Mouse (Mus musculus) brain, embryonic 14.5 days (tissue): Measurements from ENCODE around the gene Hist1h1a. TPM values are rescaled to one million over a fixed set of nuclear protein-coding genes. Genes with fewer than 3 reads are reported as not detected.
A peak's percentile ranks its signal among the peaks of the same experiment; 100 is the strongest.
"Not testable (repeated sequence)": the region's sequence is repeated elsewhere in the genome, so short reads cannot be mapped to it uniquely, and the experiment has no call there.

Experiments
- DNase-seq: peaks from one replicate; pipeline ENCODE4 v3.0.0-alpha.2; 2011; ENCODE audit warnings: low read depth
- CTCF ChIP-seq: fragments of 200-500 bp; IDR thresholded peaks from 2 replicates; pipeline ENCODE4 v1.5.1; 2012; ENCODE audit warnings: inconsistent platforms, mild to moderate bottlenecking, moderate library complexity, borderline replicate concordance; ENCODE audit not compliant: insufficient read depth, insufficient read length; ENCODE audit errors: extremely low read depth
- POLR2A ChIP-seq: fragments of 200-500 bp; IDR thresholded peaks from 2 replicates; pipeline ENCODE4 v1.6.1; 2012; ENCODE audit warnings: mild to moderate bottlenecking, inconsistent platforms, borderline replicate concordance; ENCODE audit not compliant: poor library complexity, insufficient read depth, insufficient read length, severe bottlenecking; ENCODE audit errors: extremely low read depth
- polyA plus RNA-seq: library from polyadenylated mRNA; depleted of rRNA; stranded (reverse); fragments of >200 nt; gene quantifications from 2 replicates; pipeline ENCODE4 v1.2.3, GENCODE M21; 2012; rRNA removed

The Hist1h1a gene
- polyA plus RNA-seq, 1 experiment, result 3.8 TPM

- DNase-seq, result no peak
- TF ChIP-seq POLR2A (no peak), CTCF (no peak)
Measured at GRCm38 (mm10) chr13:23768834-23769397, 5.5 kb downstream of the Hist1h1a start.

- not testable (repeated sequence) for DNase-seq
Measured at GRCm38 (mm10) chr13:23769613-23770012, 6.1 kb downstream of the Hist1h1a start, which contains the start of gene Trim38. Gene Trim38 (plus strand): TSS chr13:23769913.

DNA sequence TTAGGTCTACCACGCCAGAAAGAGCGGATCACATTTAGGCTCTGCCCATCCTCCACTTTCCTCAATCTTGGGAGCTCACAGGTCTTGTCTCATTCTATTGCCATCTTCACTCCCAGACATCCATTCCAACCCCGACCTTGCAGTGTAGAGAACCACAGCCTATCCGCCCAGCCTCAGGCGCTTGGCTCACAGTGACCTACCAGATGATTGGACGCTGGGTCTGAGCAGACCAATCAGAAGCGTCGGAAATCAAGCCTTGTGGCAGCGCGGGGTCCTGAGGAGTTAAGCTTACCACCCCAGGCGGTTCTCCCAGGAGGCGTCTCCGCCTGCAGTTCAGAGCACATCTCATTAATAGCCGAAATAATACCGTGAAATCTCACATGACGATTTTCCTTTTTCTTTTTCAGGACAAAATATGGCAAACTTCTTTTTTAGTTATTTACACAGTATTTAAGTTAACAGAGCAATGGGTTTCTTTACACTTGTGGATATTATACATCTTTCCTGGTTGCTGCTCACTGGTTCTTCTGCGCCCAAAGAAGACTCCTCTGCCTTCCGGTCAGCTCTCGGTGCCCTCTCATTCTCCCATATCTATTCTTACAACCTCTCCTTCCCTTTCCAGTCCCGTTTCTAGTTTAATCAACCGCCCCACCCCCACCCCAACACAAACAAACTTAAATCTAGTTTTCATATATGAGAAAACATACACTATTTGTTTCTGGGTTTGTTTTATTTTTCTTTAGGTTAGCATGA lies 9.3 kb downstream of the Hist1h1a start:
- TF ChIP-seq POLR2A, result no peak
- TF ChIP-seq CTCF, result no peak
- peak; percentile 83 for DNase-seq

- TF ChIP-seq CTCF, result no peak
- TF ChIP-seq POLR2A, result no peak
- no peak for DNase-seq
Measured at GRCm38 (mm10) chr13:23778339-23778738, 14.9 kb downstream of the Hist1h1a start.

DNA sequence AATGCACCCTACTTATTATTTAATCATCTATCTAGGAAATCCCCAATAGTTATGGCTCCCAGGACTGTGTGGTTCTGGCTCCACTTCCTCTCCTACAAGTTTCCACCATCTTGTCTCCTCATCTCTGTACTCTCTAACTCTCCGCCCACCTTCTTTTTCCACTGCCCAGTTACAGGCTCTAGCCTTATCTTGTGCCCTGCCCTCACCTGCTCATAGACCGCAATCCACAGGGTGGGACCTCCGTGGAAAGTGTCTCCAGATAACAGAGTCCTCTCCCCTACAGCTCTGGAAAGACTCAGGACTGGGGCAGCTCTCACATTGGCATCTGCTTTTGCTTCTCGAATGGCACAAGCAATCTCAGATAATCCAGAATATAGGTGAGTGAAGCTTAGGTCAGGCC lies 15.6 kb downstream of the Hist1h1a start:
- TF ChIP-seq POLR2A (no peak), CTCF (no peak)
- no peak for DNase-seq

DNA sequence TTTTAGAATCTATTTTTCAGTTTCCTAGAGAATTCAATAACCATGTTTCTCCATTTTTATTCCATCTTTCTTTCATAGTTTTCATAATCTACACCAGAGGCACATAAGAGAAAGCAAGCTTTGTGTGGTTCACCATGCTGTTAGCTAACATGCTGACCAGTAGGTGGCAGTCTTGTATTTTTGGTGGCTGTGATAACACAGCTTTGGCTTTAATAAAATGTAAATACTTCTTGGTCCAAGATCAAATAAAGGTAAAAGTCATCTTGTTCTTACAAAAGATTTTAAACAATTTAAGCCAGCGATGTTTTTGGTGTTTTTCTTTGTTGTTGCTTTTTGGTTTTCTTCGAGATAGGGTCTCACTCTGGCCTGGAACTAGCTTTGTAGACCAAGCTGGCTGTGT lies 29.1 kb downstream of the Hist1h1a start:
- peak; percentile 86 for DNase-seq
- TF ChIP-seq POLR2A (no peak), CTCF (peak; percentile 73; the same call in 1 of the 2 replicates)

GRCm38 (mm10) chr13:23799405-23799804 lies 35.9 kb downstream of the Hist1h1a start:
- DNase-seq, result no peak
- TF ChIP-seq POLR2A, result no peak

DNA sequence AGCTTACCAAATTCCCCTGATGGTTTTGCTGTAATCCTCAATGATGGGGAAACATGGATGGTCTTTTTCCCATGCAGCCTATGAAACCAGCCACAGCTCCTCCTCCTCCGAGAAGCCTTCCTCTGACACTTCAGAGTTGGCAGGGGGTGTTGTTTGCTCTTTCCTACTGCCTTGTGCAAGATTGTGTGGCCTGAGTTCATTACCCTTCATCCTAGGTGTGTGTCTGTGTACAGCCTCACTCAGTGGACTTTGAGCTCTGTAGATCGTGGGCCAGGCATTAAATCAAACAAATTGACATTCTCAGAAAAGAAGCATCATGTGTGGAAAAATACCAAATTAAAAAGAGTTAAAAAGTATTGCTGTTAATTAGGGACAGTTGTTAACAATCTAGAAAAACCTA lies 41.1 kb downstream of the Hist1h1a start:
- TF ChIP-seq POLR2A (no peak), CTCF (no peak)
- no peak for DNase-seq

- TF ChIP-seq POLR2A, result no peak
- TF ChIP-seq CTCF, result no peak
- no peak for DNase-seq
Measured at GRCm38 (mm10) chr13:23806422-23807052, 43.1 kb downstream of the Hist1h1a start, which contains the start of gene Slc17a2. Gene Slc17a2 (plus strand): TSS chr13:23806993.

Other genes with a start within 250 kb of the Hist1h1a start
- 23.3 and 31.7 TPM in 2 replicates for gene Hist1h4h, start 232.6 kb upstream of the Hist1h1a start, polyA plus RNA-seq
- 474 and 536 TPM in 2 replicates for gene Hist1h2af, start 229.8 kb upstream of the Hist1h1a start, polyA plus RNA-seq
- gene Hist1h3g, start 228.2 kb upstream of the Hist1h1a start, polyA plus RNA-seq, result 25.5 and 42.1 TPM in 2 replicates
- 4.4 and 4.7 TPM in 2 replicates for gene Hist1h2bh, start 220.3 kb upstream of the Hist1h1a start, polyA plus RNA-seq
- 4.5 and 5.5 TPM in 2 replicates for gene Hist1h3f, start 219.6 kb upstream of the Hist1h1a start, polyA plus RNA-seq
- gene Hist1h4f, start 212.0 kb upstream of the Hist1h1a start, polyA plus RNA-seq, result 17.2 and 25.6 TPM in 2 replicates
- gene Hist1h1d, start 210.4 kb upstream of the Hist1h1a start, polyA plus RNA-seq, result 0.39 and 0.51 TPM in 2 replicates
- 34.2 and 40.6 TPM in 2 replicates for gene Hist1h3e, start 201.3 kb upstream of the Hist1h1a start, polyA plus RNA-seq
- gene Hist1h2ae, start 192.4 kb upstream of the Hist1h1a start, polyA plus RNA-seq, result 17.9 and 18.0 TPM in 2 replicates
- gene Hist1h2bg, start 192.3 kb upstream of the Hist1h1a start, polyA plus RNA-seq, result 44.4 and 68.0 TPM in 2 replicates
- 15.0 and 21.6 TPM in 2 replicates for gene Hist1h2bf, start 189.5 kb upstream of the Hist1h1a start, polyA plus RNA-seq
- gene Hist1h2ad, start 189.3 kb upstream of the Hist1h1a start, polyA plus RNA-seq, result 7.2 and 13.6 TPM in 2 replicates
- 21.8 and 24.7 TPM in 2 replicates for gene Hist1h3d, start 187.9 kb upstream of the Hist1h1a start, polyA plus RNA-seq
- gene Hist1h4d, start 182.1 kb upstream of the Hist1h1a start, polyA plus RNA-seq, result 6.5 and 18.7 TPM in 2 replicates
- 3.5 TPM in 2 replicates for gene Hist1h2be, start 142.5 kb upstream of the Hist1h1a start, polyA plus RNA-seq
- 5.8 and 7.8 TPM in 2 replicates for gene Hist1h1e, start 141.1 kb upstream of the Hist1h1a start, polyA plus RNA-seq
- 1.7 and 1.8 TPM in 2 replicates for gene Hist1h2ac, start 79.7 kb upstream of the Hist1h1a start, polyA plus RNA-seq
- gene Hist1h2bc, start 79.5 kb upstream of the Hist1h1a start, polyA plus RNA-seq, result 32.0 and 48.5 TPM in 2 replicates
- gene Hist1h1t, start 67.9 kb upstream of the Hist1h1a start, polyA plus RNA-seq, result 0.08 TPM in 1 of 2 replicates, not detected in the other
- 4.6 and 11.6 TPM in 2 replicates for gene Hist1h4c, start 65.2 kb upstream of the Hist1h1a start, polyA plus RNA-seq
- gene Hfe, start 52.8 kb upstream of the Hist1h1a start, polyA plus RNA-seq, result 1.7 and 2.3 TPM in 2 replicates
- gene Hist1h1c, start 24.9 kb upstream of the Hist1h1a start, polyA plus RNA-seq, result 12.1 and 16.0 TPM in 2 replicates
- gene Hist1h3c, start 18.1 kb upstream of the Hist1h1a start, polyA plus RNA-seq, result 30.4 and 54.0 TPM in 2 replicates
- 11.1 and 17.5 TPM in 2 replicates for gene Hist1h2bb, start 16.9 kb upstream of the Hist1h1a start, polyA plus RNA-seq
- gene Hist1h2ab, start 12.5 kb upstream of the Hist1h1a start, polyA plus RNA-seq, result 34.0 and 49.9 TPM in 2 replicates
- gene Hist1h3b, start 11.4 kb upstream of the Hist1h1a start, polyA plus RNA-seq, result 49.2 and 55.6 TPM in 2 replicates
- 17.9 and 20.4 TPM in 2 replicates for gene Hist1h4b, start 6.7 kb upstream of the Hist1h1a start, polyA plus RNA-seq
- gene Hist1h4a, start 2.4 kb upstream of the Hist1h1a start, polyA plus RNA-seq, result 11.6 and 33.9 TPM in 2 replicates
- gene Hist1h3a, start 1.3 kb upstream of the Hist1h1a start, polyA plus RNA-seq, result 22.8 and 41.9 TPM in 2 replicates
- not detected in 2 replicates for gene Trim38, start 6.2 kb downstream of the Hist1h1a start, polyA plus RNA-seq
- not detected in 2 replicates for gene Slc17a2, start 43.3 kb downstream of the Hist1h1a start, polyA plus RNA-seq
- gene Slc17a3, start 75.8 kb downstream of the Hist1h1a start, polyA plus RNA-seq, result not detected in 2 replicates
- gene Slc17a1, start 104.1 kb downstream of the Hist1h1a start, polyA plus RNA-seq, result not detected in 2 replicates
- gene Slc17a4, start 151.3 kb downstream of the Hist1h1a start, polyA plus RNA-seq, result not detected in 2 replicates
- not detected in 2 replicates for gene Hist1h2ba, start 170.5 kb downstream of the Hist1h1a start, polyA plus RNA-seq
- gene Hist1h2aa, start 170.8 kb downstream of the Hist1h1a start, polyA plus RNA-seq, result not detected in 2 replicates
- 1.3 and 1.7 TPM in 2 replicates for gene Scgn, start 227.5 kb downstream of the Hist1h1a start, polyA plus RNA-seq